ENCODE assay signal across 22 mouse cellular contexts in the genomic region with DNA sequence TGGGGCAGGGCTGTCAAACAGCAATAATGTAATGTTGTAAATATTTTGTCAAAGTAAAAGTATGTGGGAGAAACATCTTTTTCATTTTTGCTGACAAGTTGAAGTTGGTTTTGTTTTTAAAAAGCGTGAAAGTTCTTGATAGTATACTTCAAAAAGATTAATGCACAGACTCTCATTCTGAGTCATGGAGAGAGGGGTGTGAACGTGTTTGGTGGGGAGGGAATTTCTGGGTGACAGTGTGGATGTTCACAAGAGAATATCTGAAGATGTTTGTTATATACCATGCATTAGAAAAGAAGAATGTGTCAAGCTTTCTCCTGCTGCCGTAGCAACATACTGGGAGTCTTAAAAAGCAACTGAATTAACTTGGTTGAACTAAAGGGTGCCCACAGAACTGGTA. TPM values are rescaled to one million over a fixed set of nuclear protein-coding genes. Genes with fewer than 3 reads are reported as not detected.
DNase-seq lines count a peak whose midpoint lies in the region; ATAC-seq and TF ChIP-seq lines count a peak whose summit lies in the region.
"Had no signal": no experiment of that assay in that cellular context is flagged by ENCODE, and none has a peak within 500 bp of the region (broad histone marks: within the 10 kb centered on the region; RNA-seq: fewer than 3 reads in every experiment).

No protein-coding gene starts in this region.

- H3K4me3 ChIP-seq in heart, adult 2 months: no peak overlapping the region
- H3K4me3 ChIP-seq: embryonic facial prominence, embryonic 10.5 days; embryonic facial prominence, embryonic 12.5 days; forebrain, embryonic 13.5 days; forebrain, embryonic 15.5 days had no signal

- no peaks in the 10 kb centered on the region for H3K4me1 ChIP-seq in heart, adult 2 months (ENCODE audit: control insufficient read depth, insufficient read depth, low read length)
- H3K4me1 ChIP-seq: embryonic facial prominence, embryonic 10.5 days; embryonic facial prominence, embryonic 12.5 days; forebrain, embryonic 13.5 days; forebrain, embryonic 15.5 days had no signal

- TF ChIP-seq POLR2A in heart, adult 2 months (IDR thresholded peaks at IDR 0.05; ENCODE audit: insufficient read depth, low read depth, low read length): no peak

- no peaks in the 10 kb centered on the region for H3K36me3 ChIP-seq in heart, adult 2 months (ENCODE audit: control insufficient read depth, insufficient read depth, low read length)
- H3K36me3 ChIP-seq: embryonic facial prominence, embryonic 10.5 days; embryonic facial prominence, embryonic 12.5 days; forebrain, embryonic 15.5 days; G1E had no signal

- WGBS in heart, adult 2 months: 56% methylated on average over 3 of the region's 3 CpGs

- peak; percentile 90 for ATAC-seq in activated CD4-positive, CD25-positive, alpha-beta regulatory T cell, adult 4 months
- peak; percentile 89 for ATAC-seq in inflammation-experienced regulatory T-cells, adult 6 months
- ATAC-seq: forebrain, embryonic 13.5 days; forebrain, embryonic 15.5 days; forebrain, postnatal 0 days; Patski had no signal

- no peaks in the 10 kb centered on the region for H3K79me2 ChIP-seq in heart, adult 2 months (replicated peaks; ENCODE audit: control insufficient read depth, insufficient read depth, low read length)

- no peak for TF ChIP-seq EP300 in heart, adult 2 months (IDR thresholded peaks at IDR 0.05; ENCODE audit: insufficient read depth, low read depth, low read length)

- TF ChIP-seq CTCF in heart, adult 2 months (IDR thresholded peaks at IDR 0.05): no peak

- DNase-seq in CD4-positive, CD25-positive, alpha-beta regulatory T cell, adult 2 months (ENCODE audit: low read depth, low spot score): peak; percentile 54
- no peak for DNase-seq in heart, adult 2 months
- DNase-seq in adrenal gland, postnatal 25 days: no peak
- DNase-seq in urinary bladder, postnatal 4 days (ENCODE audit: low spot score in 2 of 2): no peak
- DNase-seq: adrenal gland, adult 2 months; adrenal gland, postnatal 10 days; adrenal gland, postnatal 36 days; cerebellum, adult 11-12 months; cerebellum, adult 2 months; cerebellum, adult 9-10 months; cerebellum, postnatal 10 days; cerebellum, postnatal 25 days; forebrain, postnatal 0 days had no signal

- H3K27ac ChIP-seq in heart, adult 2 months: no peak overlapping the region
- H3K27ac ChIP-seq: embryonic facial prominence, embryonic 10.5 days; embryonic facial prominence, embryonic 12.5 days; forebrain, embryonic 13.5 days; forebrain, embryonic 15.5 days had no signal

- H3K27me3 ChIP-seq in heart, adult 2 months (ENCODE audit: control insufficient read depth, insufficient read depth, low read length): no peaks in the 10 kb centered on the region
- H3K27me3 ChIP-seq: CH12.LX; embryonic facial prominence, embryonic 12.5 days; forebrain, embryonic 13.5 days; forebrain, embryonic 15.5 days had no signal

- intact Hi-C loops in heart, adult 2 months (cut with DNase I): no loop called here

- H3K9ac ChIP-seq in heart, adult 2 months (ENCODE audit: low read depth, low read length): no peak overlapping the region
- H3K9ac ChIP-seq: embryonic facial prominence, embryonic 12.5 days; forebrain, embryonic 13.5 days; forebrain, embryonic 15.5 days; forebrain, postnatal 0 days had no signal

RNA-seq across cellular contexts. Expression of gene Rps29, which starts 57.0 kb away (rescaled TPM):
- polyA plus RNA-seq in activated CD4-positive, CD25-positive, alpha-beta regulatory T cell, adult 4 months (2017; shearing (Covaris generic)): 1,000 to 10,000 TPM; 2,273 to 4,022 TPM
- 1,000 to 10,000 TPM; 2,056 to 4,231 (median 2,807) TPM for polyA plus RNA-seq in inflammation-experienced regulatory T-cells, adult 6 months (2017; shearing (Covaris generic))
- 1,000 to 10,000 TPM; 1,353 to 1,535 TPM for total RNA-seq in heart, adult 2 months (2021)
- polyA plus RNA-seq in heart, adult 2 months (2012; rRNA removed): 945 and 1,207 TPM in 2 replicates
- total RNA-seq in adrenal gland, postnatal 25 days (2021): 1,073 and 1,362 TPM in 2 replicates
